Mouse (Mus musculus) midbrain, embryonic 14.5 days (tissue): Measurements from ENCODE around the gene Gin1. TPM values are rescaled to one million over a fixed set of nuclear protein-coding genes. Genes with fewer than 3 reads are reported as not detected.
"Not testable (repeated sequence)": the region's sequence is repeated elsewhere in the genome, so short reads cannot be mapped to it uniquely, and the experiment has no call there.

Source experiments
- ATAC-seq: fragments of 200-750 bp; cut with Nextera tagmentation; 2 replicates; pipeline ENCODE4 v1.8.0; 2017; ENCODE audit warnings: moderate number of reproducible peaks, moderate library complexity; ENCODE audit not compliant: low FRiP score, low TSS enrichment
- DNase-seq: peaks from one replicate; pipeline ENCODE4 v3.0.0-alpha.2; 2015
- H3K27ac ChIP-seq: fragments of 300-500 bp; sonication (generic); replicated peaks from 2 replicates; pipeline ENCODE4 v1.5.1; 2014; ENCODE audit warnings: mild to moderate bottlenecking, low read depth, low read length, moderate library complexity
- H3K27me3 ChIP-seq: fragments of 300-500 bp; sonication (generic); 2 replicates; pipeline ENCODE4 v1.6.1; 2014; ENCODE audit warnings: low read length, control low read depth, mixed read lengths; ENCODE audit not compliant: control insufficient read depth, insufficient read depth
- H3K36me3 ChIP-seq: fragments of 300-500 bp; sonication (generic); 2 replicates; pipeline ENCODE4 v1.6.1; 2014; ENCODE audit warnings: low read length, control low read depth; ENCODE audit not compliant: control insufficient read depth, insufficient read depth
- H3K4me1 ChIP-seq: fragments of 300-500 bp; sonication (generic); 2 replicates; pipeline ENCODE4 v1.6.1; 2014; ENCODE audit warnings: mild to moderate bottlenecking, antibody characterized with exemption, low read length, control low read depth; ENCODE audit not compliant: control insufficient read depth, insufficient read depth
- H3K4me2 ChIP-seq: fragments of 300-500 bp; sonication (generic); 2 replicates; pipeline ENCODE4 v1.6.1; 2014; ENCODE audit warnings: mild to moderate bottlenecking, low read length, moderate library complexity
- H3K4me3 ChIP-seq: fragments of 300-500 bp; sonication (generic); replicated peaks from 2 replicates; pipeline ENCODE4 v1.5.1; 2014; ENCODE audit warnings: low read depth, low read length
- H3K9ac ChIP-seq: fragments of 300-500 bp; sonication (generic); replicated peaks from 2 replicates; pipeline ENCODE4 v1.6.1; 2014; ENCODE audit warnings: mild to moderate bottlenecking, low read length, moderate library complexity
- H3K9me3 ChIP-seq: fragments of 300-500 bp; sonication (generic); 2 replicates; pipeline ENCODE4 v1.6.1; 2016; ENCODE audit warnings: low read length, control low read depth, mixed read lengths; ENCODE audit not compliant: control insufficient read depth
- WGBS: fragments of 180-500 bp; shearing (Covaris S2); extraction: QIAGEN DNeasy Blood & Tissue Kit; methylation state at CpG from one replicate; pipeline ENCODE4 v1.1.7; 2014; 5-methylcytosine and 5-hydroxymethylcytosine counted together
- polyA plus RNA-seq: library from polyadenylated mRNA; unstranded; fragments of >200 nt; fragmentation: Nextera tagmentation; extraction: Ambion mirVana; gene quantifications from 2 replicates; pipeline ENCODE4 v1.2.1, GENCODE M21; 2014

Gin1 gene
- polyA plus RNA-seq, 1 experiment from 2014 or later = 14.6 TPM

GRCm38 (mm10) chr1:97759841-97760240, 10.1 kb upstream of the Gin1 start:
- H3K4me2 ChIP-seq = no peak overlapping the region
- no peak for ATAC-seq

GRCm38 (mm10) chr1:97760598-97760997, 9.4 kb upstream of the Gin1 start:
- no peak for ATAC-seq
- H3K9me3 ChIP-seq = no peaks in the 10 kb centered on the region
- H3K4me3 ChIP-seq = no peak overlapping the region
- 86% methylated on average over 7 of the region's 7 CpGs for WGBS
- H3K27me3 ChIP-seq = no peaks in the 10 kb centered on the region
- no peak for DNase-seq
- H3K4me2 ChIP-seq = no peak overlapping the region
- H3K9ac ChIP-seq = no peak overlapping the region
- peaks cover 19% of the 10 kb centered on the region for H3K36me3 ChIP-seq
- no peaks in the 10 kb centered on the region for H3K4me1 ChIP-seq
- H3K27ac ChIP-seq = no peak overlapping the region

More at GRCm38 (mm10) chr1:97759841-97760240, 10.1 kb upstream of the Gin1 start:
- Histone ChIP-seq H3K4me1 (no peaks in the 10 kb centered on the region), H3K27ac (no peak overlapping the region), H3K9ac (no peak overlapping the region), H3K9me3 (no peaks in the 10 kb centered on the region), H3K27me3 (no peaks in the 10 kb centered on the region), H3K4me3 (no peak overlapping the region), H3K36me3 (peaks cover 26% of the 10 kb centered on the region)
- no peak for DNase-seq

GRCm38 (mm10) chr1:97761477-97761876, 8.5 kb upstream of the Gin1 start:
- no peak for DNase-seq
- no peak for ATAC-seq
- 86% methylated on average over 6 of the region's 6 CpGs for WGBS

DNA sequence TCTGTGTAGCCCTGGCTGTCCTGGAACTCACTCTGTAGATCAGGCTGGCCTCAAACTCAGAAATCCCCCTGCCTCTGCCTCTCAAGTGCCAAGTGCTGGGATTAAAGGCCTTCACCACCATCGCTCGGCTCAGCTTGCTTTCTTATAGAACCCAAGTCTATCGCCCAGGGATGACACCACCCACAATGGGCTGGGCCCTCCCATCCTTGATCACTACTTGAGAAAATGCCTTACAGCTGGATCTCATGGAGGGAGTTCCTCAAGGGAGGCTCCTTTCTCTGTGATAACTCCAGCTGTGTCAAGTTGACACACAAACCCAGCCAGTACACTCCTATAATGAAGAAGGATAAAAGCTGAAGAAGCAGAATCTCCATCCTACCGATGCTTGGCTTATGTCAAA, 4.3 kb upstream of the Gin1 start:
- not testable (repeated sequence) for H3K4me2 ChIP-seq, DNase-seq, H3K4me3 ChIP-seq, H3K27ac ChIP-seq, ATAC-seq, H3K36me3 ChIP-seq, H3K9ac ChIP-seq, H3K9me3 ChIP-seq, H3K27me3 ChIP-seq
- WGBS = 81% methylated on average over 4 of the region's 4 CpGs
- H3K4me1 ChIP-seq = peaks cover 24% of the 10 kb centered on the region

More at GRCm38 (mm10) chr1:97761477-97761876, 8.5 kb upstream of the Gin1 start:
- Histone ChIP-seq H3K4me1 (peaks cover under 1% of the 10 kb centered on the region; the same call in 1 of the 2 replicates), H3K27ac (no peak overlapping the region), H3K4me2 (no peak overlapping the region), H3K36me3 (peaks cover 17% of the 10 kb centered on the region), H3K9me3 (no peaks in the 10 kb centered on the region), H3K4me3 (no peak overlapping the region), H3K27me3 (no peaks in the 10 kb centered on the region), H3K9ac (no peak overlapping the region)

- Histone ChIP-seq H3K4me3 (peak overlapping the region; percentile 88), H3K36me3 (no peaks in the 10 kb centered on the region), H3K9ac (peak overlapping the region; percentile 91; the same call in 1 of the 2 replicates), H3K4me1 (peaks cover 24% of the 10 kb centered on the region), H3K9me3 (no peaks in the 10 kb centered on the region), H3K27me3 (no peaks in the 10 kb centered on the region), H3K4me2 (peak overlapping the region; percentile 62), H3K27ac (no peak overlapping the region)
- DNase-seq = peak; percentile 26
- 88% methylated on average over 2 of the region's 2 CpGs for WGBS
- ATAC-seq = no peak
Measured at GRCm38 (mm10) chr1:97768089-97768488, 1.9 kb upstream of the Gin1 start.

- Histone ChIP-seq H3K4me1 (peaks cover 24% of the 10 kb centered on the region), H3K9ac (peak overlapping the region; percentile 91), H3K9me3 (no peaks in the 10 kb centered on the region), H3K27ac (peak overlapping the region; percentile 91), H3K27me3 (no peaks in the 10 kb centered on the region), H3K4me2 (peak overlapping the region; percentile 62), H3K4me3 (peak overlapping the region; percentile 88), H3K36me3 (no peaks in the 10 kb centered on the region)
- no peak for DNase-seq
- 16% methylated on average over 7 of the region's 7 CpGs for WGBS
- ATAC-seq = no peak
Measured at GRCm38 (mm10) chr1:97768906-97769293, 1.1 kb upstream of the Gin1 start.

DNA sequence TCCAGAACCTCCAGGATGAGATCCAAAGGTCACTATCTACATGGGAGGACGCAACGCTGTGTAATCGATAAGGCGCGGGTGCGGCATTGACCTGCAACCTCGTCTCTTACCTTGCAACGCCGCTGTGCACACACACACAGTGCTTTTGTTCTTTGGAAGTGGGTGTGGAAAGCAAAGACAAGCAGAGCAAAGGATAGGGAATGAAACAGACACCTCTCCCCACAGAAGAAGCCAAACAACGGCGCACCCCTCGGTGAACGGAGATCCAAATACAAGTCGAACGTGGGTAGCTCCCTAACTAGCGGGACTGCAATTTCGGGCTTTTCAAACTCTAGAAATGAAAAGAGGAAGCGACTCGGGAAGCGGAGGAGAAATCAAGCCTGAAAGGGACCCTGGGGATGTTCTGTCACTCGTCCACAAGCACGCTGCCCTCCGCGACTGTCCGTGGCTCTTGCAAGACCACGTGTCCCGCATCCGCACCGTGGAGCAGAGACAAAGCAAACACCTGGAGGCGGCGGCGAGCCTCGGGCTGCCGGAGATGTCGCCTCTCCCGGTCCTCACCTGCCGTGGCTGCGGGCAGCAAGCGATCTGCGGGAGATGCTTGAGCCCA, 573 bp upstream of the Gin1 start:
- Histone ChIP-seq H3K27me3 (no peaks in the 10 kb centered on the region), H3K4me3 (peak overlapping the region; percentile 88), H3K36me3 (no peaks in the 10 kb centered on the region), H3K27ac (peak overlapping the region; percentile 91), H3K9me3 (no peaks in the 10 kb centered on the region), H3K4me2 (peak overlapping the region; percentile 62), H3K4me1 (peaks cover 24% of the 10 kb centered on the region), H3K9ac (peak overlapping the region; percentile 91)
- DNase-seq (no peak), ATAC-seq (peak; percentile 72)
- WGBS = under 1% methylated on average over 40 of the region's 40 CpGs

- peaks cover 24% of the 10 kb centered on the region for H3K4me1 ChIP-seq
- no peak overlapping the region; the same call in 1 of the 2 replicates for H3K4me3 ChIP-seq
- H3K4me2 ChIP-seq = peak overlapping the region; percentile 62
- H3K27me3 ChIP-seq = no peaks in the 10 kb centered on the region
- H3K9ac ChIP-seq = 0 out of 2 replicates have a peak overlapping the region, but pooled peaks have one; percentile 24
- no peak overlapping the region for H3K27ac ChIP-seq
- WGBS = 58% methylated on average over 7 of the region's 7 CpGs
- H3K9me3 ChIP-seq = no peaks in the 10 kb centered on the region
- ATAC-seq (no peak), DNase-seq (peak; percentile 1)
- H3K36me3 ChIP-seq = no peaks in the 10 kb centered on the region
Measured at GRCm38 (mm10) chr1:97771118-97771517, 1.1 kb downstream of the Gin1 start.

DNA sequence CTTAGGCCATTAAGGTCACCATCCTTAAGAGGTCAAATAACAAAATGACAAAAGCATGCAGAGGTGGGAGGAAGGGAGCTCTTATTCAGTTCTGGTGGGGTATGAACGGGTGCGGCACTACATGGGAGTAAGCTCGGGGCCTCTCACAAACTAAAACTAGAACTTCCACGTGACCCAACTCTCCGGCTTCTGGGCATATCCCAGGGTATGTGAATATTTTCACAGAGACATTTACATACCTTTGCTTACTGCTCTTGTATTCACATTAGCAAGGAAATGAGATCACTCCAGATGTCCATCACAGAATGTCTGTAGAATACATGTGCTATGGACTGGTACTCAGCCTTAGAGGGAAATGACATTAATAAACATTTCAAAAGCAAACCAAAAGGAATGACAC, 1.8 kb downstream of the Gin1 start:
- Histone ChIP-seq H3K27ac (no peak overlapping the region), H3K9me3 (no peaks in the 10 kb centered on the region), H3K4me2 (no peak overlapping the region), H3K27me3 (no peaks in the 10 kb centered on the region), H3K4me3 (no peak overlapping the region), H3K9ac (no peak overlapping the region), H3K4me1 (peaks cover 21% of the 10 kb centered on the region), H3K36me3 (no peaks in the 10 kb centered on the region)
- DNase-seq (no peak), ATAC-seq (no peak)
- WGBS = 90% methylated on average over 5 of the region's 5 CpGs
